Mouse (Mus musculus): Measurements from ENCODE around the gene Aldh3b1. TPM values are rescaled to one million over a fixed set of nuclear protein-coding genes. Genes with fewer than 3 reads are reported as not detected.

The Aldh3b1 gene
- polyA plus RNA-seq, 1 experiment from 2014 or later = 2.1 TPM

DNA sequence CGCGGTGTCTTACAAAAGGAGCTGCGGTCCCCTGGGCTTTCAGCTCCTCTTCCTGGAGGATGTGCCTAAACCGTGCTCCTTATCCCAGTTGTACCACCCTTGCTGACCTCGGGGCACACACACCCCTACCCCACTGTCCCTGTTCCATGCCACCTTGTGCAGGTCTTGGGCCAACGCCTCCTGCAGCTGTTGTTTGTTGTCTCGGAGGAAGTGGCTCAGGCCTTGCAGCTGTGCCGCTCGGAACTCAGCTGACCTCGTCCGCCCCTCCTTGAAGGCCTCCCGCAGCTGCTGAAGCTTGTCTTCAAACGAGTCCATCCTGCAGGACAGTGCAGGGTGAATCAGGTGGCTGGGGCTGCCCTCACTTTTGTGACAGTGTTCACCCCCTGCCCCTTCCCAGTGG, 6.0 kb downstream of the Aldh3b1 start:
- WGBS = 68% methylated on average over 13 of the region's 13 CpGs
- no peak overlapping the region for H3K4me3 ChIP-seq (ENCODE audit: low read depth, low read length)
- H3K36me3 ChIP-seq (ENCODE audit: control insufficient read depth, insufficient read depth, low read length) = no peaks in the 10 kb centered on the region
- no peak overlapping the region for H3K4me2 ChIP-seq (ENCODE audit: low read depth, low read length)
- H3K4me1 ChIP-seq (ENCODE audit: control insufficient read depth, insufficient read depth, low read length) = no peaks in the 10 kb centered on the region
- H3K27me3 ChIP-seq (ENCODE audit: control insufficient read depth, insufficient read depth, low read length) = no peaks in the 10 kb centered on the region
- no peak overlapping the region for H3K9ac ChIP-seq (replicated peaks; ENCODE audit: low read depth, low read length)
- no peaks in the 10 kb centered on the region for H3K9me3 ChIP-seq (ENCODE audit: control insufficient read depth, low read length)
- ATAC-seq (ENCODE audit: low read depth) = no peak
- no peak overlapping the region for H3K27ac ChIP-seq (ENCODE audit: low read depth, low read length)

DNA sequence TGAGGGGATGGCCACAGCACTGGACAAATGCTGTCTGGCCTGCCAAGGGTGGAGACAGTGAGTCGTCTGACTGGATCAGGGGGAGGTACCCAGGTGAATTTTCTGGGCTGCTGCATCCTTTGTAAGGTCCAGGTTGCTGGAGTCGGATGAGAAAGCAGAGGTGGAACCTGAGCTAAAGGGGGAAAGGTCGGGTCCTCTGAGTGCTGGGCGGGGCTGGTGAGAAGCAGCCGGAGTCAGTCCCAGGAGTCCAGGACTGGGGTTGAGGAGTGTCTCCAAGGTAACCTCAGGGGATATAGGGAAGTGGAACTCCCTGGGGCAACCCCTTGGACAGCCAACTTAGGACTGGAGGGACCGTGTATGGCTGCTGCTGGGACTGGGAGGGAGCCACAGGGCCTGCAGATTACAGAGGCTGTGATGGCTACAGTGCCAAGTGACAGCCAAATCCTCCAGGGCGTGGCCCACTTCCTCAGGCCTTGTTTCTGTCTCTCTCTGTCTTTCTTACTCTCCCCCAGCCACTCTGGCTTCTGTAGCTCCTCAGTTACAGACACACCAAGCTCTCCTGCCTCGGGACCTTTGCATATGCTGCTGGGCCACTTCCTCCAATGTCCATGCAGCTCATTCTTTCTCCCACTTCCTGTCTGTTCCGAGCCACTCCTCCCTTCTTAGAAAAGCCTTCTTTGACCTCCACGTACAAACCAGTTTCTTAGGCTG, 6.8 kb downstream of the Aldh3b1 start:
- no peak overlapping the region for H3K4me2 ChIP-seq (ENCODE audit: low read depth, low read length)
- H3K4me1 ChIP-seq (ENCODE audit: control insufficient read depth, insufficient read depth, low read length) = no peaks in the 10 kb centered on the region
- no peaks in the 10 kb centered on the region for H3K36me3 ChIP-seq (ENCODE audit: control insufficient read depth, insufficient read depth, low read length)
- no peaks in the 10 kb centered on the region for H3K27me3 ChIP-seq (ENCODE audit: control insufficient read depth, insufficient read depth, low read length)
- no peak overlapping the region for H3K9ac ChIP-seq (replicated peaks; ENCODE audit: low read depth, low read length)
- ATAC-seq (ENCODE audit: low read depth) = no peak
- WGBS = 62% methylated on average over 10 of the region's 10 CpGs
- no peak overlapping the region for H3K4me3 ChIP-seq (ENCODE audit: low read depth, low read length)
- no peak overlapping the region for H3K27ac ChIP-seq (ENCODE audit: low read depth, low read length)
- H3K9me3 ChIP-seq (ENCODE audit: control insufficient read depth, low read length) = no peaks in the 10 kb centered on the region

DNA sequence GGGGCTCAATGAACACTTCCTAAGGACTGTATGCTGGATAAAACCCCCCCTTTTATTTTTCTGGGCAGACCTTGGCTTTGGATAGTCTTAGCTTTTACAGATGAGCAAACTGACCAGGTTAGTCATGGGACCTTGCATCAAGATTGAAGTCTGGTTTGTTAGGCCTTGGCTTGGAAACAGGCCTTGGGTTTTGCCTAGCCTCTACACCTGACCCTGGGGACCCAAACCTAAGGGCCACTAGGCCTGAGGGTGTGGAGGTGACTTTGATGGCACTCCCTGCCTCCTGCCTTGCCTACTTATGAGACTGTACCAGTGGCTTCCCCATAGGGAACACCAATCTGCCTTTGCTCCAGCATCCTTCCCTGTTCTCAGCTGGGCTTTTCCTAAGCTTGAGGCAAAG, 9.7 kb downstream of the Aldh3b1 start:
- H3K4me2 ChIP-seq (ENCODE audit: low read depth, low read length) = no peak overlapping the region
- no peak for ATAC-seq (ENCODE audit: low read depth)
- no peaks in the 10 kb centered on the region for H3K9me3 ChIP-seq (ENCODE audit: control insufficient read depth, low read length)

DNA sequence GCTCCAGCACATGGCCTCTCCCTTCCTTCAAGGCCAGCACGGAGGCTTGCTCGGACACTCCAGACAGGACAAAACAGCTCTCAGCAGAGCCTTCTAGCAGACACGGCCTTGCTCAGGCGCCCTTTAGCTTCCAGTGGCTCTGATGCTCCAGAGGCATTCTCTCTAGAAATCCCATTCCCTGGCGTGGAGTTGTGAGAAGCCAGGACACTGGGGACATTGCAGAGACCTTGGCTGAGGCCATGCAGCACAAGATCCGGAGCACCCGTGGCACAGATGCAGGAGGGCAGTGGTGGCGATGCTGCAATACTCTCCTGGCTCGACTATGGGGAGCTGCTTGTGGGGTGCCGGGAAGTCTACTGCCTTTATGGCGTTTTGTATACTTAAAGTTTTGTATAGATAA, 12.9 kb downstream of the Aldh3b1 start:
- H3K27me3 ChIP-seq (ENCODE audit: control insufficient read depth, insufficient read depth, low read length) = no peaks in the 10 kb centered on the region
- H3K27ac ChIP-seq (ENCODE audit: low read depth, low read length) = no peak overlapping the region
- H3K9me3 ChIP-seq (ENCODE audit: control insufficient read depth, low read length) = no peaks in the 10 kb centered on the region
- H3K4me2 ChIP-seq (ENCODE audit: low read depth, low read length) = no peak overlapping the region
- no peak overlapping the region for H3K9ac ChIP-seq (replicated peaks; ENCODE audit: low read depth, low read length)
- H3K4me1 ChIP-seq (ENCODE audit: control insufficient read depth, insufficient read depth, low read length) = peaks cover 13% of the 10 kb centered on the region
- 81% methylated on average over 11 of the region's 11 CpGs for WGBS
- H3K36me3 ChIP-seq (ENCODE audit: control insufficient read depth, insufficient read depth, low read length) = no peaks in the 10 kb centered on the region
- no peak for ATAC-seq (ENCODE audit: low read depth)
- no peak overlapping the region for H3K4me3 ChIP-seq (ENCODE audit: low read depth, low read length)

More for the DNA sequence above, 9.7 kb downstream of the Aldh3b1 start:
- Histone ChIP-seq H3K4me3 (ENCODE audit: low read depth, low read length) (no peak overlapping the region), H3K27me3 (ENCODE audit: control insufficient read depth, insufficient read depth, low read length) (no peaks in the 10 kb centered on the region), H3K4me1 (ENCODE audit: control insufficient read depth, insufficient read depth, low read length) (no peaks in the 10 kb centered on the region), H3K27ac (ENCODE audit: low read depth, low read length) (no peak overlapping the region), H3K36me3 (ENCODE audit: control insufficient read depth, insufficient read depth, low read length) (no peaks in the 10 kb centered on the region), H3K9ac (replicated peaks; ENCODE audit: low read depth, low read length) (no peak overlapping the region)

DNA sequence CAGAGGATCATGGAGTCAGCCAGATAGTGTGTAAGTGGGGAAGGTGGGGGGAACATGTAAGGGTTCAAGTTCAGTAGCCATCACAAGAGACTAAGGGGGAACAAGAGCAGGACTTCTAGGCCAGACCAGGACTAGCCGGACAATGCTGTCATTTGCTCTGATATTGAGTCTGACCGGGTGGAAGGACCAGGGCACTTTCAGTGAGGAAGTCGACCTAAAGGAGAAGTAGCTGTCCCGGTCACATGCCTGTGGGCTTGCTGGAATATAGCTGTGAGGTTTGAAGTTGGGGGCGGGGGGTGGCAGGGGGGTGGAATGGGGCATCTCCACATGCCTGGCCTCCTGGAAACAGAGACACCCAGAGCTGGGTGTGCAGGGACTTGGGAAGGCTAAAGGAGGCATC, 15.1 kb downstream of the Aldh3b1 start:
- WGBS = 96% methylated on average over 5 of the region's 5 CpGs
- H3K4me2 ChIP-seq (ENCODE audit: low read depth, low read length) = no peak overlapping the region
- H3K4me1 ChIP-seq (ENCODE audit: control insufficient read depth, insufficient read depth, low read length) = peaks cover 13% of the 10 kb centered on the region
- ATAC-seq (ENCODE audit: low read depth) = no peak
- H3K27me3 ChIP-seq (ENCODE audit: control insufficient read depth, insufficient read depth, low read length) = no peaks in the 10 kb centered on the region
- H3K9ac ChIP-seq (replicated peaks; ENCODE audit: low read depth, low read length) = no peak overlapping the region
- no peak overlapping the region for H3K27ac ChIP-seq (ENCODE audit: low read depth, low read length)
- H3K4me3 ChIP-seq (ENCODE audit: low read depth, low read length) = no peak overlapping the region
- peaks cover 8% of the 10 kb centered on the region; the same call in 1 of the 2 replicates for H3K36me3 ChIP-seq (ENCODE audit: control insufficient read depth, insufficient read depth, low read length)
- no peaks in the 10 kb centered on the region for H3K9me3 ChIP-seq (ENCODE audit: control insufficient read depth, low read length)

DNA sequence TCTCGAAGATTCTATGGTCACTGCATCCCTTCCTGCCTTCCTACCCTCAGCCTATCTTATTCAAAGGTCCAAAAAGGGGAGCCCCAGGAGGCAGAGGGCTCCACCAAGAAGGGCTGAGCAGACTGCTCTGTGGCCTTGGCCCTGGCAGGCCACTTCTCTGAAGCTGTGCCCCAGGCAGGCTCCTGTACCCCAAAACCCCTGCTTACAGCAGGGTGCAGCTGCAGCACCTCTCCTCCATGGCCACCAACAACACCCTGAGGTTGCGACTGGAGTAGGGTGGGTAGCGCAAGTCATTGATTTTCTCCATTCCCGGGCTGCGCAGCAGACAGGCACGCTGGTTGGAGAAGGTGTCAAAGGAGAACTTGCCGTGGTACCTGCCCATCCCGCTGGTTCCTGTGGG, 15.9 kb downstream of the Aldh3b1 start:
- Histone ChIP-seq H3K9ac (replicated peaks; ENCODE audit: low read depth, low read length) (peak overlapping the region; percentile 54), H3K4me2 (ENCODE audit: low read depth, low read length) (peak overlapping the region; percentile 79), H3K27me3 (ENCODE audit: control insufficient read depth, insufficient read depth, low read length) (no peaks in the 10 kb centered on the region), H3K4me1 (ENCODE audit: control insufficient read depth, insufficient read depth, low read length) (peaks cover 13% of the 10 kb centered on the region), H3K4me3 (ENCODE audit: low read depth, low read length) (peak overlapping the region; percentile 68), H3K36me3 (ENCODE audit: control insufficient read depth, insufficient read depth, low read length) (peaks cover 12% of the 10 kb centered on the region; the same call in 1 of the 2 replicates), H3K9me3 (ENCODE audit: control insufficient read depth, low read length) (no peaks in the 10 kb centered on the region), H3K27ac (ENCODE audit: low read depth, low read length) (no peak overlapping the region)
- ATAC-seq (ENCODE audit: low read depth) = no peak
- WGBS = 87% methylated on average over 8 of the region's 8 CpGs

DNA sequence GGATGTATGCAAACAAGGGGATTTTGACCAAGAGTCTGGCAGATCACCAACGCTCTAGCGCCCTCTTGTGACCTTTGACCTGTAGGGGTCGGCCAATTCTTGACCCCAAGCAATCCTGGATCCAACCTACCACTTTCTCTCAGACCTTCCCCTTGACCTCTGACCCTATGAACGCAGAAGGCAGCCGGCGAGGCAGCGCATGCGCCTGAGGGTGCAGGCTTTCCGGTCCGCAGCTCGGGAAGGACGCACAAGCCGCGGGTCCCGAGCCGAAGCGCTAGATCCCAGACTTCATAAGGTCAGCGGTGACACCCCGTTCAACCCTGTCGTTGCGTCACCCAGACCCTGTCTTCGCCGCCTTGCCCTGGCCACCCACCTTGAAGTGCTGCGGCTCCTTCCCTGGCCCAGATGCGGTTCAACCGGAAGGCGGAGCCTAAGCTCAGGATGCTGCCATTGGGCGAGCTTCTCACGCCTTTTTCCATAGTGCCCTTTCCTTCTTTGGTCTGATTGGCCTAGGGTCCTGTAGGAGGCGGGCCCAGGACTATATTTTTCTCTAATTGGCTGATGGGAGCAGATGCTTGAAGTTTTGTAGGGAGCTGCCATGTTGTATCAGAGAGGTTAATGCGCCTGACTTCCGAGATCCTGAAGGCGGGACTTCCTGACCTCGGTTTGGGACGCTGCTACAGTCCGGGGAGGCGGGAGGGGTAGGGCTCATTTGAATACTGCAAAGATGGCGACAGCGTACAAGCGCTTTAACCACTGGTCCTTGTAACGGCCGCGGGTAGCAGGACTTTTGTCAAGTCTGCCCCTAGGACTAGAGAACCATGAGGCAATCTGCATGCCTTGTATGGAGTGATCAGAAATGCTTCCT, 17.0 kb downstream of the Aldh3b1 start, which contains the start of gene Ndufs8:
Ndufs8 (minus strand) TSS at position 438 of the 868 bp plus-strand sequence.
- peak; percentile 99 for ATAC-seq (ENCODE audit: low read depth)
- H3K4me2 ChIP-seq (ENCODE audit: low read depth, low read length) = peak within 1 kb of the TSS; percentile 79
- H3K9ac ChIP-seq (replicated peaks; ENCODE audit: low read depth, low read length) = peak within 1 kb of the TSS; percentile 68
- H3K27ac ChIP-seq (ENCODE audit: low read depth, low read length) = peak within 1 kb of the TSS; percentile 82
- peak within 1 kb of the TSS; percentile 68 for H3K4me3 ChIP-seq (ENCODE audit: low read depth, low read length)
- under 1% methylated on average over 43 of the region's 43 CpGs for WGBS
- H3K27me3 ChIP-seq (ENCODE audit: control insufficient read depth, insufficient read depth, low read length) = no peaks in the 10 kb centered on the region
- peaks cover 13% of the 10 kb centered on the region; the same call in 1 of the 2 replicates for H3K36me3 ChIP-seq (ENCODE audit: control insufficient read depth, insufficient read depth, low read length)
- H3K4me1 ChIP-seq (ENCODE audit: control insufficient read depth, insufficient read depth, low read length) = peaks cover 13% of the 10 kb centered on the region
- H3K9me3 ChIP-seq (ENCODE audit: control insufficient read depth, low read length) = no peaks in the 10 kb centered on the region

DNA sequence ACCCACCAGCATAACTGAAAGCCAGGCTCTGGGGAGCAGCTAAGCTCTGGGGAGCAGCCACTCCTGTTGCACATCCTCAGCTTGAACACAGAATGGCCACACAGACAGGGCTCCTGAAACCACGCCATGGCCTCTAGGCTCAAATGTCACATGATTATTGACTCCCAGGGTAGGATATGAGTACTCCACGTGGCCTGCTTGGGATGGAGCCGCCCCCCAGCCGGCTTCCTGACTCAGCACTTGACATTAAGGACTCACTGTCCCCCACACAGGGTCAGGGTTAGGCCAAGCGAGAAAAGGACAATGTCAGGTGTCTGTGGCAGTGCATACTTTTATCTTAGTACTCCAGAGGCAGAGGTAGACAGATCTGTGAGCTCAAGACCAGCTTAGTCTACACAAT, 19.4 kb downstream of the Aldh3b1 start:
- no peak for ATAC-seq (ENCODE audit: low read depth)
- H3K9ac ChIP-seq (replicated peaks; ENCODE audit: low read depth, low read length) = no peak overlapping the region
- WGBS = 81% methylated on average over 5 of the region's 5 CpGs
- peaks cover 18% of the 10 kb centered on the region for H3K4me1 ChIP-seq (ENCODE audit: control insufficient read depth, insufficient read depth, low read length)
- H3K27ac ChIP-seq (ENCODE audit: low read depth, low read length) = no peak overlapping the region
- no peak overlapping the region for H3K4me2 ChIP-seq (ENCODE audit: low read depth, low read length)
- H3K27me3 ChIP-seq (ENCODE audit: control insufficient read depth, insufficient read depth, low read length) = no peaks in the 10 kb centered on the region
- peaks cover 13% of the 10 kb centered on the region; the same call in 1 of the 2 replicates for H3K36me3 ChIP-seq (ENCODE audit: control insufficient read depth, insufficient read depth, low read length)
- no peaks in the 10 kb centered on the region for H3K9me3 ChIP-seq (ENCODE audit: control insufficient read depth, low read length)
- no peak overlapping the region for H3K4me3 ChIP-seq (ENCODE audit: low read depth, low read length)

All from neural tube, embryonic 14.5 days (tissue).